ENCODE assay signal across 22 mouse cellular contexts in the genomic region with DNA sequence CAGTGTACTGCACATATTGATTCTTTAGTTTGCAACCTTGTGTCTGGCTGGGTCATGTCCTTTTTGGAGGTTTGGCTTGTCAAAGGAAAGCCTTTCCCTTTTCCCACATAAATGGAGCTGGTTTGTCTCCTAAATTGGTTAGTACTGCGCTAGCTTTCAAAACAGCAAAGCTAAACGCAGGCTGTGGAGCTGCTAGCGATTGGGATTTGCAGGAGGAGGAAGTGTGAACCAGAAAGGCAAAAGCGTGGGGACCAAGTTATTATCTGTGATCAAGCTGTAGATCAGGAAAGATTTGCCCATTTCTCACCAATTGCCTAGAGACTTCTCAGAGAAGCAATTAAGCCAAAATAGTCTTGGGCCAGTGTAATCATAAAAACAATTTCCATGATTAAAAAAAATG.
DNase-seq lines count a peak whose midpoint lies in the region; ATAC-seq and TF ChIP-seq lines count a peak whose summit lies in the region.
"Had no signal": no experiment of that assay in that cellular context is flagged by ENCODE, and none has a peak within 500 bp of the region (broad histone marks: within the 10 kb centered on the region; RNA-seq: fewer than 3 reads in every experiment).

No protein-coding gene starts in this region.

- H3K4me3 ChIP-seq in left cerebral cortex, adult 2 months: no peak overlapping the region
- H3K4me3 ChIP-seq: embryonic facial prominence, embryonic 10.5 days; forebrain, embryonic 13.5 days; heart, adult 2 months; heart, embryonic 15.5 days; hindbrain, embryonic 15.5 days had no signal

- H3K27ac ChIP-seq in left cerebral cortex, adult 2 months: peak overlapping the region; percentile 64
- H3K27ac ChIP-seq: embryonic facial prominence, embryonic 10.5 days; forebrain, embryonic 13.5 days; heart, adult 2 months; heart, embryonic 15.5 days; hindbrain, embryonic 15.5 days had no signal

- no peak for DNase-seq in frontal cortex, postnatal 14 days (ENCODE audit: low spot score in 2 of 2)
- peak; percentile 9 to 10 for DNase-seq in left cerebral cortex, adult 2 months (ENCODE audit: extremely low spot score in 1 of 2, low spot score in 2 of 2)
- no peak for DNase-seq in left cerebral cortex, adult 9 months (ENCODE audit: low spot score in 2 of 2)
- peak; percentile 27 to 42 for DNase-seq in right cerebral cortex, adult 2 months (ENCODE audit: low spot score in 2 of 2)
- DNase-seq in right cerebral cortex, adult 18-20 months: no peak
- no peak for DNase-seq in embryo, embryonic 10 days (ENCODE audit: low spot score)
- DNase-seq: adrenal gland, adult 8-10 months; adrenal gland, postnatal 36 days; B cell, adult 2 months; cerebellum, adult 11 months; cerebellum, adult 8-10 months; cerebellum, postnatal 14 days; forebrain, postnatal 0 days; gastrocnemius, postnatal 14 days; heart, adult 2 months; heart, postnatal 14 days had no signal

- TF ChIP-seq CTCF in left cerebral cortex, adult 2 months (IDR thresholded peaks at IDR 0.05): no peak

- ATAC-seq in frontal cortex, adult (ENCODE audit: low TSS enrichment): peak; percentile 55
- ATAC-seq: CD4-positive, CD25-positive, alpha-beta regulatory T cell, adult 4 months; forebrain, embryonic 13.5 days; forebrain, postnatal 0 days had no signal

- intact Hi-C loops in left cerebral cortex, adult 2 months (cut with DNase I): no loop called here

Comparison
In these comparisons a context has a peak if more than half of its experiments do, and no peak if none do; other contexts are left out.
1. DNase-seq: peak in left cerebral cortex, adult 2 months (2 of 2) and right cerebral cortex, adult 2 months (2 of 2); none in frontal cortex, postnatal 14 days (0 of 2), left cerebral cortex, adult 9 months (0 of 2), right cerebral cortex, adult 18-20 months (single experiment) and embryo, embryonic 10 days (single experiment).